Mouse (Mus musculus) liver, postnatal 0 days (tissue): ENCODE data around the gene Sys1.

Experiments used
- CTCF ChIP-seq: sonication (generic); IDR thresholded peaks from 2 replicates; pipeline ENCODE4 v1.5.1; 2016; ENCODE audit warnings: antibody characterized with exemption, low read depth
- EP300 ChIP-seq: IDR thresholded peaks from 2 replicates; pipeline ENCODE4 v1.6.1; 2016; ENCODE audit warnings: antibody characterized with exemption, low read depth, mild to moderate bottlenecking

DNA sequence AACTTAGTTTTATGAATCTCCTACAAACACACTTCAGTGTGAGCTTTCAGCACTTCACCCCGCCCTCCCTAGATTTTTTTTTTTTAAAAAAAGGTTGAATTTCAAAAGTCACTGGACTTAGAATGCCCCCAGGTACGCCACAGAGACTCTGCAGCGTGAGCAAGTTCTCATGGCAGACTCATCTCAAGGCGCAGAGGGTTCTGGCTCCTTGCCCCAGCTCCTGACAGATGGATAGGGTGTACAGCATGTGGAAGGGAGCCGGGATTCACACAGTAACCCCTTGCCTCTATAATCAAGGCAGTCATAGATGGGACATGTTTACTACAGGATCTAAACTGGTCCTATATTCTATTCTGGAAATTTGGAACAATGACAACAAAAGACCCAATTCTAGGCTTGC lies 31.4 kb upstream of the Sys1 start:
- no peak for TF ChIP-seq EP300
- no peak for TF ChIP-seq CTCF
